Mouse (Mus musculus) adrenal gland (tissue): Measurements from ENCODE around the gene Golph3l.
"Not testable (repeated sequence)": the region's sequence is repeated elsewhere in the genome, so short reads cannot be mapped to it uniquely, and the experiment has no call there.

Experiments
- intact Hi-C: fragments of 180-260 bp; cut with DNase I; formaldehyde crosslinking; loops from one replicate; pipeline ENCODE4 v1.15.1; 2025

Golph3l gene

GRCm38 (mm10) chr3:95623991-95624515 lies 35.3 kb downstream of the Golph3l start:
- intact Hi-C loops = not testable (repeated sequence)

GRCm38 (mm10) chr3:95624628-95625503 lies 36.1 kb downstream of the Golph3l start, which contains the start of gene Ensa:
Gene Ensa (plus strand): TSS chr3:95624993.
- intact Hi-C loops = no loop called here

- intact Hi-C loops = no loop called here
Measured at GRCm38 (mm10) chr3:95627763-95628162, 39.0 kb downstream of the Golph3l start.

GRCm38 (mm10) chr3:95629755-95630154 lies 41.0 kb downstream of the Golph3l start:
- intact Hi-C loops = loop anchor here (5.0 kb wide), 1 partner anchor 48 kb away; no protein-coding TSS in a partner anchor

GRCm38 (mm10) chr3:95630856-95631255 lies 42.1 kb downstream of the Golph3l start:
- intact Hi-C loops = loop anchor here (5.0 kb wide), 1 partner anchor 46 kb away; no protein-coding TSS in a partner anchor

- intact Hi-C loops = loop anchor here (5.0 kb wide), 1 partner anchor 46 kb away; no protein-coding TSS in a partner anchor
Measured at GRCm38 (mm10) chr3:95631304-95631703, 42.6 kb downstream of the Golph3l start.

- intact Hi-C loops = loop anchor here (5.0 kb wide), 1 partner anchor 44 kb away; no protein-coding TSS in a partner anchor
Measured at GRCm38 (mm10) chr3:95632648-95633588, 44.2 kb downstream of the Golph3l start.

- intact Hi-C loops = no loop called here
Measured at GRCm38 (mm10) chr3:95635636-95636035, 46.9 kb downstream of the Golph3l start.

- intact Hi-C loops = no loop called here
Measured at GRCm38 (mm10) chr3:95636072-95636471, 47.3 kb downstream of the Golph3l start.

GRCm38 (mm10) chr3:95639694-95640093 lies 51.0 kb downstream of the Golph3l start:
- intact Hi-C loops = no loop called here

- intact Hi-C loops = no loop called here
Measured at GRCm38 (mm10) chr3:95643097-95643496, 54.4 kb downstream of the Golph3l start.

GRCm38 (mm10) chr3:95645313-95646235 lies 56.8 kb downstream of the Golph3l start:
- intact Hi-C loops = no loop called here

- intact Hi-C loops = no loop called here
Measured at GRCm38 (mm10) chr3:95648016-95648415, 59.3 kb downstream of the Golph3l start.

- intact Hi-C loops = no loop called here
Measured at GRCm38 (mm10) chr3:95650276-95651032, 61.7 kb downstream of the Golph3l start.

GRCm38 (mm10) chr3:95651033-95651373 lies 62.3 kb downstream of the Golph3l start:
- intact Hi-C loops = no loop called here

- intact Hi-C loops = no loop called here
Measured at GRCm38 (mm10) chr3:95651391-95652203, 62.9 kb downstream of the Golph3l start.

- intact Hi-C loops = no loop called here
Measured at GRCm38 (mm10) chr3:95652204-95652811, 63.6 kb downstream of the Golph3l start.

- intact Hi-C loops = no loop called here
Measured at GRCm38 (mm10) chr3:95652871-95653270, 64.1 kb downstream of the Golph3l start.
